Mouse (Mus musculus) left cerebral cortex, adult 2 months (tissue): ENCODE measurements around the gene Tmem114. TPM values are rescaled to one million over a fixed set of nuclear protein-coding genes. Genes with fewer than 3 reads are reported as not detected.

Experiments
- DNase-seq, 2 experiments: peaks; one replicate each; pipeline ENCODE4 v3.0.0; 2021 to 2022; ENCODE audit warnings: low spot score in 2 of 2, mixed read lengths in 1 of 2; ENCODE audit errors: extremely low spot score in 1 of 2
- H3K27ac ChIP-seq: fragments of 200-600 bp; 2 replicates; pipeline ENCODE4 v1.8.1; 2022
- H3K4me3 ChIP-seq: fragments of 200-600 bp; 2 replicates; pipeline ENCODE4 v1.8.1; 2022
- CTCF ChIP-seq: fragments of 200-600 bp; IDR thresholded peaks from 2 replicates; pipeline ENCODE4 v1.8.1; 2022; ENCODE audit warnings: antibody characterized with exemption, mild to moderate bottlenecking, moderate library complexity
- intact Hi-C: fragments of 180-260 bp; cut with DNase I; formaldehyde crosslinking; loops from one replicate; pipeline ENCODE4 v1.15.1; 2025
- total RNA-seq, 2 experiments: library from RNA; stranded (reverse); gene quantifications; 2 replicates each; pipeline ENCODE4 v1.2.3; 2021

The Tmem114 gene
- total RNA-seq, 2 experiments from 2014 or later, result 1.3 to 2.5 TPM

- Histone ChIP-seq H3K27ac (no peak overlapping the region), H3K4me3 (peak overlapping the region; percentile 44)
- intact Hi-C loops, result no loop called here
- no peak for TF ChIP-seq CTCF
- peak; percentile 65 to 75 for DNase-seq
Observed at GRCm38 (mm10) chr16:8424161-8424970, 570 bp downstream of the Tmem114 start.

GRCm38 (mm10) chr16:8423626-8424114 lies 1.3 kb downstream of the Tmem114 start:
- intact Hi-C loops, result no loop called here
- no peak overlapping the region for H3K4me3 ChIP-seq
- H3K27ac ChIP-seq, result no peak overlapping the region

GRCm38 (mm10) chr16:8420842-8421241 lies 4.1 kb downstream of the Tmem114 start:
- intact Hi-C loops, result no loop called here
- Histone ChIP-seq H3K27ac (no peak overlapping the region), H3K4me3 (no peak overlapping the region)
- DNase-seq, result no peak
- no peak for TF ChIP-seq CTCF

More at GRCm38 (mm10) chr16:8423626-8424114, 1.3 kb downstream of the Tmem114 start:
- TF ChIP-seq CTCF, result no peak
- DNase-seq, result no peak

- no peak for DNase-seq
- intact Hi-C loops, result no loop called here
- no peak overlapping the region for H3K27ac ChIP-seq
- H3K4me3 ChIP-seq, result no peak overlapping the region
- TF ChIP-seq CTCF, result no peak
Observed at GRCm38 (mm10) chr16:8420381-8420780, 4.6 kb downstream of the Tmem114 start.

- TF ChIP-seq CTCF, result no peak
- DNase-seq, result no peak
- intact Hi-C loops, result no loop called here
- H3K27ac ChIP-seq, result no peak overlapping the region
- no peak overlapping the region for H3K4me3 ChIP-seq
Observed at GRCm38 (mm10) chr16:8419666-8420065, 5.3 kb downstream of the Tmem114 start.

- no peak overlapping the region for H3K27ac ChIP-seq
- intact Hi-C loops, result no loop called here
Observed at GRCm38 (mm10) chr16:8418126-8418525, 6.8 kb downstream of the Tmem114 start.

GRCm38 (mm10) chr16:8417011-8417720 lies 7.8 kb downstream of the Tmem114 start:
- intact Hi-C loops, result no loop called here
- no peak overlapping the region for H3K27ac ChIP-seq
- TF ChIP-seq CTCF, result no peak
- DNase-seq, result peak in 1 of 2 experiments; percentile 23
- no peak overlapping the region for H3K4me3 ChIP-seq

More at GRCm38 (mm10) chr16:8418126-8418525, 6.8 kb downstream of the Tmem114 start:
- no peak for TF ChIP-seq CTCF
- no peak for DNase-seq
- no peak overlapping the region for H3K4me3 ChIP-seq

- DNase-seq, result peak in 1 of 2 experiments; percentile 5
- no peak for TF ChIP-seq CTCF
- no peak overlapping the region for H3K27ac ChIP-seq
- intact Hi-C loops, result no loop called here
- H3K4me3 ChIP-seq, result no peak overlapping the region
Observed at GRCm38 (mm10) chr16:8415996-8416395, 8.9 kb downstream of the Tmem114 start.

GRCm38 (mm10) chr16:8413441-8413840 lies 11.5 kb downstream of the Tmem114 start:
- Histone ChIP-seq H3K4me3 (no peak overlapping the region), H3K27ac (no peak overlapping the region)
- TF ChIP-seq CTCF, result no peak
- peak in 1 of 2 experiments; percentile 3 for DNase-seq
- intact Hi-C loops, result loop anchor here (2.0 to 5.0 kb wide), 2 partner anchors 59 to 75 kb away; partner anchors contain the start of gene Mettl22

GRCm38 (mm10) chr16:8412213-8412612 lies 12.7 kb downstream of the Tmem114 start:
- no peak for DNase-seq

GRCm38 (mm10) chr16:8409197-8409596 lies 15.7 kb downstream of the Tmem114 start:
- Histone ChIP-seq H3K4me3 (no peak overlapping the region), H3K27ac (no peak overlapping the region)
- intact Hi-C loops, result loop anchor here (5.0 kb wide), 1 partner anchor 463 kb away; no protein-coding TSS in a partner anchor
- DNase-seq, result no peak
- TF ChIP-seq CTCF, result peak; percentile 6

More at GRCm38 (mm10) chr16:8412213-8412612, 12.7 kb downstream of the Tmem114 start:
- no peak overlapping the region for H3K27ac ChIP-seq
- intact Hi-C loops, result loop anchor here (2.0 to 5.0 kb wide), 2 partner anchors 60 to 77 kb away; partner anchors contain the start of gene Mettl22
- H3K4me3 ChIP-seq, result no peak overlapping the region
- TF ChIP-seq CTCF, result peak; percentile 94

GRCm38 (mm10) chr16:8406708-8407107 lies 18.2 kb downstream of the Tmem114 start:
- H3K4me3 ChIP-seq, result no peak overlapping the region
- intact Hi-C loops, result loop anchor here (2.0 to 5.0 kb wide), 2 partner anchors 270 to 466 kb away; no protein-coding TSS in a partner anchor
- H3K27ac ChIP-seq, result no peak overlapping the region
- peak; percentile 81 for TF ChIP-seq CTCF
- peak; percentile 62 to 67 for DNase-seq
